Mouse (Mus musculus): ENCODE measurements at regions not wholly inside any gene's neighbourhood (a gene's known extent, or its start where the extent isn't known, plus 50 kb on each side); places are given as distances from the start of the nearest gene placed in this dataset.

- DNase-seq (ENCODE audit: low spot score), result no peak
Observed at GRCm38 (mm10) chrX:77009336-77009735, 406.6 kb upstream of the Cldn34d start.

GRCm38 (mm10) chrX:77013890-77014289, 411.2 kb upstream of the Cldn34d start:
- DNase-seq (ENCODE audit: low spot score), result no peak

- DNase-seq (ENCODE audit: low spot score), result peak; percentile 74
Observed at GRCm38 (mm10) chrX:77050401-77051381, 448.0 kb upstream of the Cldn34d start.

GRCm38 (mm10) chrX:77052036-77052435, 449.3 kb upstream of the Cldn34d start:
- DNase-seq (ENCODE audit: low spot score), result no peak

- DNase-seq (ENCODE audit: low spot score), result no peak
Observed at GRCm38 (mm10) chrX:77079776-77080175, 431.0 kb upstream of the Tbl1x start.

GRCm38 (mm10) chrX:77082716-77083115, 428.1 kb upstream of the Tbl1x start:
- no peak for DNase-seq (ENCODE audit: low spot score)

GRCm38 (mm10) chrX:77121761-77122160, 389.1 kb upstream of the Tbl1x start:
- no peak for DNase-seq (ENCODE audit: low spot score)

Data from embryo, embryonic 10 days (tissue).